Mouse (Mus musculus) C2C12 (cell line): ENCODE measurements around the gene Fam13c.

ENCODE experiments used
- CEBPB ChIP-seq: IDR thresholded peaks from one replicate; pipeline ENCODE4 v1.6.1; 2011; ENCODE audit warnings: low read depth, mild to moderate bottlenecking, control low read depth, moderate library complexity
- CTCF ChIP-seq: IDR thresholded peaks from one replicate; pipeline ENCODE4 v1.5.1; 2011; ENCODE audit not compliant: control insufficient read depth, insufficient read depth, insufficient read length
- MYOG ChIP-seq: IDR thresholded peaks from one replicate; pipeline ENCODE4 v1.6.1; 2011; ENCODE audit not compliant: control insufficient read depth, insufficient read length; ENCODE audit errors: extremely low read depth

GRCm38 (mm10) chr10:70429341-70429740 lies 10.9 kb upstream of the Fam13c start:
- TF ChIP-seq CTCF (no peak), MYOG (no peak), CEBPB (no peak)
